Mouse (Mus musculus) midbrain, postnatal 0 days (tissue): ENCODE results near the gene Otud3. TPM values are rescaled to one million over a fixed set of nuclear protein-coding genes. Genes with fewer than 3 reads are reported as not detected.

Experiments
- ATAC-seq: fragments of 200-750 bp; cut with Nextera tagmentation; 2 replicates; pipeline ENCODE4 v1.8.0; 2017; ENCODE audit warnings: moderate number of reproducible peaks, mild to moderate bottlenecking, moderate TSS enrichment, moderate library complexity; ENCODE audit not compliant: low FRiP score
- DNase-seq: peaks from one replicate; pipeline ENCODE4 v3.0.0-alpha.2; 2015; ENCODE audit warnings: low spot score
- H3K27ac ChIP-seq: fragments of 300-500 bp; sonication (generic); 2 replicates; pipeline ENCODE4 v1.5.1; 2014; ENCODE audit warnings: low read depth, mild to moderate bottlenecking, low read length, mixed read lengths
- H3K27me3 ChIP-seq: fragments of 300-500 bp; sonication (generic); 2 replicates; pipeline ENCODE4 v1.6.1; 2014; ENCODE audit warnings: low read length, control low read depth, mixed read lengths; ENCODE audit not compliant: insufficient read depth
- H3K36me3 ChIP-seq: fragments of 300-500 bp; sonication (generic); 2 replicates; pipeline ENCODE4 v1.6.1; 2014; ENCODE audit warnings: low read length, control low read depth, mixed read lengths; ENCODE audit not compliant: insufficient read depth
- H3K4me1 ChIP-seq: fragments of 300-500 bp; sonication (generic); 2 replicates; pipeline ENCODE4 v1.6.1; 2014; ENCODE audit warnings: mild to moderate bottlenecking, control low read depth, antibody characterized with exemption, low read length, mixed read lengths; ENCODE audit not compliant: insufficient read depth
- H3K4me2 ChIP-seq: fragments of 300-500 bp; sonication (generic); 2 replicates; pipeline ENCODE4 v1.6.1; 2014; ENCODE audit warnings: low read depth, mild to moderate bottlenecking, low read length, mixed read lengths; ENCODE audit not compliant: poor library complexity, severe bottlenecking
- H3K4me3 ChIP-seq: fragments of 300-500 bp; sonication (generic); 2 replicates; pipeline ENCODE4 v1.5.1; 2014; ENCODE audit warnings: low read depth, mild to moderate bottlenecking, low read length, moderate library complexity
- H3K9ac ChIP-seq: fragments of 300-500 bp; sonication (generic); replicated peaks from 2 replicates; pipeline ENCODE4 v1.6.1; 2014; ENCODE audit warnings: mild to moderate bottlenecking, low read length, moderate library complexity, mixed read lengths; ENCODE audit not compliant: poor library complexity, severe bottlenecking
- H3K9me3 ChIP-seq: fragments of 300-500 bp; sonication (generic); 2 replicates; pipeline ENCODE4 v1.6.1; 2016; ENCODE audit warnings: low read length, control low read depth
- CTCF ChIP-seq: IDR thresholded peaks from 2 replicates; pipeline ENCODE4 v1.5.1; 2016; ENCODE audit warnings: antibody characterized with exemption, mild to moderate bottlenecking
- WGBS: fragments of 180-500 bp; shearing (Covaris S2); extraction: QIAGEN DNeasy Blood & Tissue Kit; methylation state at CpG from one replicate; pipeline ENCODE4 v1.1.7; 2014; 5-methylcytosine and 5-hydroxymethylcytosine counted together
- polyA plus RNA-seq: library from polyadenylated mRNA; unstranded; fragments of >200 nt; fragmentation: Nextera tagmentation; extraction: Ambion mirVana; gene quantifications from 2 replicates; pipeline ENCODE4 v1.2.1, GENCODE M21; 2015
- total RNA-seq: library from RNA; depleted of rRNA; stranded (reverse); fragments of >200 nt; gene quantifications from 2 replicates; pipeline ENCODE4 v1.2.3, GENCODE M21; 2014; rRNA removed

Otud3 gene
- total and polyA plus RNA-seq, 2 experiments from 2014 or later = 3.8 to 9.0 TPM

DNA sequence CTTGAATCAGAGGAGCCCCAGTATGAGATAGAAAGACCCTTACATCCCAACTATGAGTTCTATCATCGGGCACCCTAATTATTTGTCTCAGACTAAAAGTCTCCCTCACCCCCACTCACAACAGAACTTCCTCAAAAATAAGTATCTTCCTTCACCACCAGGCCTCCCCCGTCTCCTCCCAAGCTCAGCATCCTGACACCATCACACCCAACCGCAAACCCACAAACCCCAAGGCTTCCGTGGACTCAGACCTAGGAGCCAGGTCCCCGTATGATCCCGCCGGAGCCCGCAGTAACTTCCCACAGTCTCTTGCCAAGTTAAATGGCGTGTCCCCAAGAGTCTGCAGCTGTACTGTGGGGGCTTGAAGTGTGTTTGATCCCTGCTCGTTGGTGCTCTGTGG is 56.2 kb downstream of the Otud3 start:
- no peaks in the 10 kb centered on the region for H3K36me3 ChIP-seq
- ATAC-seq = no peak
- no peak overlapping the region for H3K4me3 ChIP-seq
- H3K9me3 ChIP-seq = no peaks in the 10 kb centered on the region
- 0 out of 2 replicates have a peak, but pooled peaks cover 3% of the 10 kb centered on the region for H3K4me1 ChIP-seq
- DNase-seq = no peak
- no peak overlapping the region for H3K9ac ChIP-seq
- 88% methylated on average over 10 of the region's 10 CpGs for WGBS
- no peaks in the 10 kb centered on the region for H3K27me3 ChIP-seq
- no peak overlapping the region for H3K4me2 ChIP-seq
- H3K27ac ChIP-seq = no peak overlapping the region
- no peak for TF ChIP-seq CTCF

DNA sequence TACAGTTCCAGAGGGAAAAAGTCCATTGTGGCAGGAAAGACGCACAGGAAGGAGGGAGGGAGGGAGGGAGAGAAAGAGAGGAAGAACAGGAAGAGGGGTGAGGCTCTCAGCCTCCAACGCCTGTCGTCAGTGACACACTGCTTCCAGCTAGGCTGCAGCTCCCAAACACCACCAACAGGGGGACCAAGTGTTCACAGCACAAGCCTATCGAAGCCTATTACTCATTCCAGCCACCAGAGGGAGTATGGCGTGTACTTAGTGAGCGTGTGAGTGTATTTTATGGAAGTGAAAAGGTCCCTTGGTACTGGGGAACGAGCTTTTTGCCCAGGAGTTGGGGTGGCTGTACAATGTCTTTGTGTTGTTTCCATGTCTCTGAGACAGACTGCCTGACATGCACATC is 57.3 kb downstream of the Otud3 start:
- Histone ChIP-seq H3K36me3 (no peaks in the 10 kb centered on the region), H3K9ac (no peak overlapping the region), H3K4me2 (no peak overlapping the region), H3K4me3 (no peak overlapping the region), H3K27ac (no peak overlapping the region), H3K9me3 (no peaks in the 10 kb centered on the region), H3K4me1 (0 out of 2 replicates have a peak, but pooled peaks cover 3% of the 10 kb centered on the region), H3K27me3 (no peaks in the 10 kb centered on the region)
- WGBS = 31% methylated on average over 7 of the region's 7 CpGs
- TF ChIP-seq CTCF = peak; percentile 100
- ATAC-seq (0 out of 2 replicates have a peak, but pooled peaks have one; percentile 24), DNase-seq (peak; percentile 88)

GRCm38 (mm10) chr4:138855092-138855632 is 58.6 kb downstream of the Otud3 start:
- ATAC-seq = no peak
- H3K4me2 ChIP-seq = no peak overlapping the region
- DNase-seq = peak; percentile 37
- 68% methylated on average over 9 of the region's 9 CpGs for WGBS
- TF ChIP-seq CTCF = no peak
- no peaks in the 10 kb centered on the region for H3K9me3 ChIP-seq
- no peak overlapping the region for H3K9ac ChIP-seq
- no peaks in the 10 kb centered on the region for H3K36me3 ChIP-seq
- peak overlapping the region; percentile 32; the same call in 1 of the 2 replicates for H3K27ac ChIP-seq
- H3K4me1 ChIP-seq = 0 out of 2 replicates have a peak, but pooled peaks cover 3% of the 10 kb centered on the region
- no peaks in the 10 kb centered on the region for H3K27me3 ChIP-seq
- H3K4me3 ChIP-seq = no peak overlapping the region

DNA sequence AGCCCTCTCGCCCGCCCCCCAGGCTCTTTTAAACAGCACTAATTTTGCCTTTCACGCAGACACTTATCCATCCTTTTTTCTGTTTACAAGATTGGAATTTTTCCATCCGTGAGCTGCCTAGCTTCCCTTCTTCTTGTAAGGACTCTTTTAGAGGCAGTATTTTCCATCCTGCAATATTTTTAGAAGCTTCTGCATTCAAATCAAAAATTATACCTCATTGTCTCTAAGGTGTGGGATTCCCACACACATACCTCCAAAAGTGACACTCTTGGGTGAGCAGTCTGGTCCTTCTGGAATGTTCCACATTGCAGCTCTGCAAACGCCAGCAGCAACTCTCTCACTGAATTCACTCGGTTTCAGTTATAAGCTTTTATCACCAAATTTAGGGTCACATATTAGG is 60.8 kb downstream of the Otud3 start:
- no peak for TF ChIP-seq CTCF
- no peaks in the 10 kb centered on the region for H3K9me3 ChIP-seq
- no peak overlapping the region for H3K4me2 ChIP-seq
- no peak overlapping the region for H3K4me3 ChIP-seq
- no peak overlapping the region for H3K9ac ChIP-seq
- no peaks in the 10 kb centered on the region for H3K27me3 ChIP-seq
- no peak for ATAC-seq
- H3K36me3 ChIP-seq = no peaks in the 10 kb centered on the region
- 0 out of 2 replicates have a peak, but pooled peaks cover 3% of the 10 kb centered on the region for H3K4me1 ChIP-seq
- WGBS = 78% methylated on average over 6 of the region's 6 CpGs
- H3K27ac ChIP-seq = no peak overlapping the region
- DNase-seq = no peak

DNA sequence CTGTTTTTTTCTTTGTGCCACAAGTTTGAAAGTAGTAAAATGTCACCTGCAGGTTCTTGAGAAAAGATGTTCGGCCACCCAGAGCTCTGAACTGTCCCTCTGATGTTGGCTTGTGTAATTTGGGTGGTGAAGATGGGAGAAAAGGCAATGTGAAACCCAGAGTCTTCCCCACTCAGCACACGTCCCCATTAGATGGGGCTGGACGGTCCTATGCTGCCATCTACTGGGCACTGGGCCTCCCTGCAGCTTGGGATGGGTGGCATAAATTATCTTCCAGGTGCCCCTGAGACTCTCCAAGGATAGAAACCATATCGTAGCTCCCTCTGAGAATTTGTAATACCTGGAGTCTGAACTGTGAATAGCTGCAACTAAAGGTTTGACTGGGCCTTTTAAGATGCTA is 62.3 kb downstream of the Otud3 start:
- no peaks in the 10 kb centered on the region for H3K9me3 ChIP-seq

More for the DNA sequence above, 62.3 kb downstream of the Otud3 start:
- DNase-seq (peak; percentile 79), ATAC-seq (no peak)
- Histone ChIP-seq H3K4me1 (0 out of 2 replicates have a peak, but pooled peaks cover 3% of the 10 kb centered on the region), H3K27me3 (no peaks in the 10 kb centered on the region), H3K4me2 (no peak overlapping the region), H3K4me3 (no peak overlapping the region), H3K36me3 (no peaks in the 10 kb centered on the region), H3K9ac (no peak overlapping the region), H3K27ac (no peak overlapping the region)
- peak; percentile 100 for TF ChIP-seq CTCF
- 3% methylated on average over 4 of the region's 4 CpGs for WGBS

Other genes with a start within 250 kb of the Otud3 start
- gene Pla2g2c, start 189.2 kb downstream of the Otud3 start, total RNA-seq = 0.44 TPM in 1 of 2 replicates, not detected in the other
- 0.54 and 0.57 TPM in 2 replicates for gene Pla2g2c, start 189.2 kb downstream of the Otud3 start, polyA plus RNA-seq
- gene Ubxn10, start 176.8 kb downstream of the Otud3 start, total RNA-seq = 5.4 and 9.6 TPM in 2 replicates
- 3.5 and 4.3 TPM in 2 replicates for gene Ubxn10, start 176.8 kb downstream of the Otud3 start, polyA plus RNA-seq
- 0.33 and 1.9 TPM in 2 replicates for gene Pla2g2f, start 156.3 kb downstream of the Otud3 start, total RNA-seq
- 0.06 TPM in 1 of 2 replicates, not detected in the other for gene Pla2g2f, start 156.3 kb downstream of the Otud3 start, polyA plus RNA-seq
- gene Pla2g2d, start 138.2 kb downstream of the Otud3 start, total RNA-seq = 0.47 TPM in 1 of 2 replicates, not detected in the other
- gene Pla2g2d, start 138.2 kb downstream of the Otud3 start, polyA plus RNA-seq = 0.38 and 0.52 TPM in 2 replicates
- 0.76 and 2.5 TPM in 2 replicates for gene Pla2g5, start 50.5 kb downstream of the Otud3 start, total RNA-seq
- 0.64 and 0.81 TPM in 2 replicates for gene Pla2g5, start 50.5 kb downstream of the Otud3 start, polyA plus RNA-seq
- gene Gm13030, start 40.0 kb downstream of the Otud3 start, total RNA-seq = not detected in 2 replicates
- gene Gm13030, start 40.0 kb downstream of the Otud3 start, polyA plus RNA-seq = not detected in 2 replicates
- gene Pla2g2e, start 36.0 kb downstream of the Otud3 start, total RNA-seq = not detected in 2 replicates
- not detected in 2 replicates for gene Pla2g2e, start 36.0 kb downstream of the Otud3 start, polyA plus RNA-seq
- gene Rnf186, start 53.2 kb upstream of the Otud3 start, total RNA-seq = not detected in 2 replicates
- not detected in 2 replicates for gene Rnf186, start 53.2 kb upstream of the Otud3 start, polyA plus RNA-seq
- gene Tmco4, start 58.9 kb upstream of the Otud3 start, total RNA-seq = 1.9 and 2.9 TPM in 2 replicates
- 1.1 and 1.3 TPM in 2 replicates for gene Tmco4, start 58.9 kb upstream of the Otud3 start, polyA plus RNA-seq
- 4.2 and 5.9 TPM in 2 replicates for gene Htr6, start 161.6 kb upstream of the Otud3 start, total RNA-seq
- gene Htr6, start 161.6 kb upstream of the Otud3 start, polyA plus RNA-seq = 1.0 and 1.1 TPM in 2 replicates
- gene Nbl1, start 179.0 kb upstream of the Otud3 start, total RNA-seq = 60.7 and 62.2 TPM in 2 replicates
- gene Nbl1, start 179.0 kb upstream of the Otud3 start, polyA plus RNA-seq = 53.4 and 55.7 TPM in 2 replicates
- 21.9 and 31.0 TPM in 2 replicates for gene Minos1, start 217.2 kb upstream of the Otud3 start, total RNA-seq
- 377 and 397 TPM in 2 replicates for gene Minos1, start 217.2 kb upstream of the Otud3 start, polyA plus RNA-seq